ENCODE assay signal across 13 mouse cellular contexts in the genomic region with DNA sequence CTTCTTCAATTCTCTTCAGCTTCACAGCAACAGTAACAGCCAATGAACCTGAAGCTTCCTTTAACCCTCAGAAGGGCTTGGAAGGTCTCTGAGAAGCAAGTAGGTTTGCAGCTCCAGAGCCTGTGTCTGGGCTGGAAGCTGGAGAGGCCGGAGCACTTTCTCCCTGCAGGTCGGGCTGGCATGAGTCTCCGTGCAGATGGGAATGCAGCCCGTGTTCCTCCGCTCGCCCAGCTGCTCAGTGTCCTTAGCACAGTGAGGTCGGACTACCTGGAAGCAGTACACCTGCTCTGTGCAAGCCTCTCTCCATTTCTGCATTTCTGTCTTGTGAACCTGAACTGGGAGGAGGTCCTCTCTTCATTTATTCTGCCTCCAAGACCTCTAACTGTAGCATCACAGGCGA. TPM values are rescaled to one million over a fixed set of nuclear protein-coding genes. Genes with fewer than 3 reads are reported as not detected.
DNase-seq lines count a peak whose midpoint lies in the region; ATAC-seq lines count a peak whose summit lies in the region.
"Had no signal": no experiment of that assay in that cellular context is flagged by ENCODE, and none has a peak within 500 bp of the region (broad histone marks: within the 10 kb centered on the region; RNA-seq: fewer than 3 reads in every experiment).

No protein-coding gene starts in this region.

- no peak overlapping the region for H3K4me2 ChIP-seq in heart, embryonic 11.5 days
- peak overlapping the region; percentile 37 for H3K4me2 ChIP-seq in lung, embryonic 16.5 days (ENCODE audit: low read depth, low read length)
- H3K4me2 ChIP-seq in midbrain, embryonic 16.5 days (ENCODE audit: low read length): no peak overlapping the region
- H3K4me2 ChIP-seq: liver, embryonic 13.5 days had no signal

- peak overlapping the region; percentile 75; the same call in 1 of the 2 replicates for H3K27ac ChIP-seq in heart, embryonic 11.5 days (ENCODE audit: low read depth, low read length)
- peak overlapping the region; percentile 69 for H3K27ac ChIP-seq in lung, embryonic 16.5 days (ENCODE audit: low read length)
- 0 out of 2 replicates have a peak overlapping the region, but pooled peaks have one; percentile 5 for H3K27ac ChIP-seq in midbrain, embryonic 16.5 days (ENCODE audit: low read length)
- H3K27ac ChIP-seq: liver, embryonic 13.5 days had no signal

- ATAC-seq in heart, embryonic 11.5 days (replicated peaks; ENCODE audit: insufficient number of reproducible peaks, low FRiP score, low TSS enrichment): no peak
- no peak for ATAC-seq in lung, embryonic 16.5 days (ENCODE audit: low read depth)
- no peak for ATAC-seq in midbrain, embryonic 16.5 days
- ATAC-seq: inflammation-experienced regulatory T-cells, adult 6 months; Patski had no signal

- no peaks in the 10 kb centered on the region for H3K9me3 ChIP-seq in heart, embryonic 11.5 days (replicated peaks; ENCODE audit: control insufficient read depth, low read length)
- H3K9me3 ChIP-seq in lung, embryonic 16.5 days (ENCODE audit: control insufficient read depth, low read length): no peaks in the 10 kb centered on the region
- H3K9me3 ChIP-seq in midbrain, embryonic 16.5 days (replicated peaks; ENCODE audit: control insufficient read depth, low read length, poor library complexity, severe bottlenecking): no peaks in the 10 kb centered on the region
- H3K9me3 ChIP-seq: liver, embryonic 13.5 days had no signal

- no peak for DNase-seq in heart, adult 11 months
- no peak for DNase-seq in lung, postnatal 14 days
- DNase-seq in cerebellum, postnatal 36 days: peak; percentile 33 to 43
- no peak for DNase-seq in ovary, postnatal 14 days (ENCODE audit: low spot score)
- DNase-seq in thymus, postnatal 25 days: no peak
- DNase-seq: liver, embryonic 13.5 days; thymus, adult 2 months had no signal

- H3K36me3 ChIP-seq in heart, embryonic 11.5 days (ENCODE audit: control insufficient read depth, insufficient read depth, low read length): peaks cover 9% of the 10 kb centered on the region
- no peaks in the 10 kb centered on the region for H3K36me3 ChIP-seq in lung, embryonic 16.5 days (ENCODE audit: control insufficient read depth, insufficient read depth, low read length)
- H3K36me3 ChIP-seq in midbrain, embryonic 16.5 days (ENCODE audit: control insufficient read depth, insufficient read depth, low read length): no peaks in the 10 kb centered on the region; the same call in 1 of the 2 replicates
- H3K36me3 ChIP-seq: liver, embryonic 13.5 days had no signal

- no peaks in the 10 kb centered on the region for H3K27me3 ChIP-seq in heart, embryonic 11.5 days (ENCODE audit: control insufficient read depth, insufficient read depth, low read length)
- H3K27me3 ChIP-seq in lung, embryonic 16.5 days (ENCODE audit: control insufficient read depth, insufficient read depth, low read depth, low read length): no peaks in the 10 kb centered on the region
- no peaks in the 10 kb centered on the region for H3K27me3 ChIP-seq in midbrain, embryonic 16.5 days (ENCODE audit: control insufficient read depth, insufficient read depth, low read depth, low read length)
- H3K27me3 ChIP-seq: Patski had no signal

- no peak overlapping the region for H3K4me3 ChIP-seq in heart, embryonic 11.5 days (ENCODE audit: low read depth, low read length)
- peak overlapping the region; percentile 32 for H3K4me3 ChIP-seq in lung, embryonic 16.5 days (ENCODE audit: low read length)
- no peak overlapping the region for H3K4me3 ChIP-seq in midbrain, embryonic 16.5 days (ENCODE audit: low read depth, low read length)
- H3K4me3 ChIP-seq: liver, embryonic 13.5 days had no signal

- WGBS in heart, embryonic 11.5 days (ENCODE audit: insufficient replicate concordance): 64% methylated on average over 8 of the region's 8 CpGs
- 58% methylated on average over 8 of the region's 8 CpGs for WGBS in lung, embryonic 16.5 days
- WGBS in midbrain, embryonic 16.5 days: 71% methylated on average over 8 of the region's 8 CpGs

- peak overlapping the region; percentile 55; the same call in 1 of the 2 replicates for H3K9ac ChIP-seq in heart, embryonic 11.5 days (ENCODE audit: low read depth, low read length)
- H3K9ac ChIP-seq in lung, embryonic 16.5 days (ENCODE audit: low read length): peak overlapping the region; percentile 27
- H3K9ac ChIP-seq in midbrain, embryonic 16.5 days (ENCODE audit: low read depth, low read length): no peak overlapping the region
- H3K9ac ChIP-seq: liver, embryonic 13.5 days had no signal

- peaks cover 54% of the 10 kb centered on the region for H3K4me1 ChIP-seq in heart, embryonic 11.5 days (ENCODE audit: control insufficient read depth, insufficient read depth, low read length)
- H3K4me1 ChIP-seq in lung, embryonic 16.5 days (replicated peaks; ENCODE audit: control insufficient read depth, insufficient read depth, low read length): peaks cover 31% of the 10 kb centered on the region
- peaks cover 43% of the 10 kb centered on the region for H3K4me1 ChIP-seq in midbrain, embryonic 16.5 days (ENCODE audit: control insufficient read depth, insufficient read depth, low read length)

RNA-seq across cellular contexts. Expression of gene Golt1a, which starts 53.3 kb away (rescaled TPM):
- not detected in 2 replicates for polyA plus RNA-seq in heart, embryonic 11.5 days (2014; fragmentation: Nextera tagmentation; extraction: Ambion mirVana)
- polyA plus RNA-seq in lung, embryonic 16.5 days (2015; fragmentation: Nextera tagmentation; extraction: Ambion mirVana): 0.11 and 0.21 TPM in 2 replicates
- not detected in 2 replicates for polyA plus RNA-seq in midbrain, embryonic 16.5 days (2015; fragmentation: Nextera tagmentation; extraction: Ambion mirVana)
- polyA plus RNA-seq: embryonic facial prominence, embryonic 11.5 days; inflammation-experienced regulatory T-cells, adult 6 months had no signal

Comparison
In these comparisons a context has a peak if more than half of its experiments do, and no peak if none do; other contexts are left out.
1. H3K27ac ChIP-seq: peak in every context shown above with its lines; median percentile 75 in heart, embryonic 11.5 days; 69 in lung, embryonic 16.5 days; 5 in midbrain, embryonic 16.5 days.
2. DNase-seq: peak in cerebellum, postnatal 36 days (2 of 2); none in heart, adult 11 months (single experiment), lung, postnatal 14 days (single experiment), ovary, postnatal 14 days (single experiment) and thymus, postnatal 25 days (single experiment).